Mouse (Mus musculus): ENCODE results near the gene Ercc1.

Ercc1 gene

DNA sequence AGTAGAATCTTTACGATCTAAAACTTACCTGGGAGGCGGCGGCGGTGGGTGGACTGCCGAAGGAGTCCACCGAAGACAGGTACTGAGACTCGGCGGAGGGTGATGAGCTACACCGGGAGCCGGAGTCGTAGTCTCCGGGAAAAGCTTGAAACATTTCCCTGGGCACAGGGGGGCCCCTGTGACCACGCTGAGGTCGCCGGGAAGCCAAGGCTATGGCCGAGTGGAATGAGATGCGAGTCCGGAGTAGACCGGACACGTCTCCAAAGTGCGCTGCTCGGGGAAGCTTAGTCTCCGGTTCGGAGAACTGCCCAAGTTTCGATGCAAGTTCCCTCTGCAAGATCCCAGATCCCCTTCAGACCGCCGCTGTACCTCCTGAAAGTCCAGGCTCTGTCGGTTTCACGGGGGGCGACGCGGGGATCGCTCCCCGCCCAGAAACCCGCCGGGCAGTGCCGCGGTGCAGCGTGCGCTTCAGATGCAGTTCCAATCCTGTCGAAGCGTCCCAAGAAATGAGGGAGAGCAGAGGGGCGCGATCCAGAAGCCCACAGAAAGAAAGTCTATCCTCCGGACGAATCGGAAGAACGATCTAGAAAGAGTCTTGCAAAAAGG, 35.2 kb upstream of the Ercc1 start:
- no peak for DNase-seq (ENCODE audit: low read depth, low spot score)

DNA sequence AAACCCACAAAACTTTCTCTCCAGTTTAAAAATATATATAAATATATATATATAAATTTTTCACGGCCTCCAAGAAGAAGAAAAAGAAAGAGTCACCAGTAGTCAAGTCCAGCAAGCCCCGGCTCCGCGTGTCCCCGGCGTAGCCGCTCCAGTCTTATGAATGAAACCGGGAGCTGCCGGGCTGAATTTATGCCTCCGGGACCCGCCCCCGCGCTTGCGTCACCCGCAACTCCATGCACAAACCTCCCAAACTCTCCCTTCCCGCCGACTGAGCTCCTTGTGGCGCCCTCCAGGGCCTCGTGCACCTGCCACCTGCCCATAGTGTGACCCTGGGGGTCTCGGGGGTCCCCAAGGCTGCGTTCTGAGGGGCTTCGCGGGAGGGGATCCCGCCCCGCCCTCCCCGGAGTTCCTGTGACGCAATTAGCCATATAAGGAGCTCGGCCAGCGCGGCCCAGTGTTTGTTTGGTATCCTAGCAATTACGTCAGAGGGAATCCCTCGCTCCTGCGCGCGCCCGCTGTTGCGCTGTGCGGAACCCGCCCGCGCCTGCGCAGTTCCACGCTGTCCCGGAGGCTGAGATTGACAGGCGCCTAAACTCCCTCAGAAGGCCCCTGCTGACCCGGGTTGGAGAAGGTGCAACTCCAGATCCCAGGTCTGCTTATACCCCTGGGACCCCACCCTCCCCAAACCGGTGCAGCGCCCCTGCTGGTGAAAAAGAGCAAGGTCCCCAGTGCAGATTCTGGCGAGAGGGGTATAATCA, 34.5 kb upstream of the Ercc1 start, which contains the start of gene Fosb:
TSS of gene Fosb (minus strand) at position 168 of the 758 bp plus-strand sequence.
- DNase-seq (ENCODE audit: low read depth, low spot score) = peak; percentile 95

DNA sequence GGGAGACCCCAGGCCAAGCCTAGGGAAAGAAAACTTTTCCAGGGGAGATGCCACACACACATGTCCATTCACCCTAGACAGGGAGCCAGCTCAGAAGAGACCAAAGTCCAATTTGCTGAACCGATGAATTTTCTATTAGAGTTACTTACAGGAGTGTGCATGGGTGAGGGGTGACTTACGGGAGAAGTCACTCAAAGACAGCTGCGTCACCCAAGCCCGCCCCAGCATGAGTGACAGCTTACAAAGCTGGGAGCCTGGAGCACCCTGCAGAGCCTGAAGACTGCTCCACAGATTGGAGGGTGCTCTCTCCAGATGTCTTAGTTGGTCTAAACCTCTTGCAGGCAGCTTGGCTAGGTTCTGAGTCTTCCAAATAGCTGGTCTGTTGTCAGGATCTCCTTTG, 32.6 kb upstream of the Ercc1 start:
- DNase-seq (ENCODE audit: low read depth, low spot score) = no peak

DNA sequence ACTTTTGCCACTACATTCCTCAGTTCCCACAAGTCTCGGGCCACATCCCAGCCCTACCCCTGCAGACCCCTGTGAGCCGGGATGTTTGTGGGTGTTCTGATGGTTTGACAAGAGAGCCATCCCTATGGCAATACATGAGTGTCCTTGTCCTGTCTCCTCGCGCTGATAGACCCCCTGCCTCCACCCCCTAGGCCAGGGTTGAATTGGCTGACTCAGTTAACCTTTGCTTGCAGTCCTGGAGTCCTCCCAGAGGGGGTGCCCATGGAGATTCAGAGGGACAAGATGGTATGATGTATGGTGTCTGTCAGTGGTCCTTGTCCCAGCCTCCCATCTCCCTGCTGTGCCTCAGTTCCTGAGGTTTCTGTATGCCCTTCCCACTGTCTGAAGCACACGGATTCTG, 30.5 kb upstream of the Ercc1 start:
- DNase-seq (ENCODE audit: low read depth, low spot score) = no peak

DNA sequence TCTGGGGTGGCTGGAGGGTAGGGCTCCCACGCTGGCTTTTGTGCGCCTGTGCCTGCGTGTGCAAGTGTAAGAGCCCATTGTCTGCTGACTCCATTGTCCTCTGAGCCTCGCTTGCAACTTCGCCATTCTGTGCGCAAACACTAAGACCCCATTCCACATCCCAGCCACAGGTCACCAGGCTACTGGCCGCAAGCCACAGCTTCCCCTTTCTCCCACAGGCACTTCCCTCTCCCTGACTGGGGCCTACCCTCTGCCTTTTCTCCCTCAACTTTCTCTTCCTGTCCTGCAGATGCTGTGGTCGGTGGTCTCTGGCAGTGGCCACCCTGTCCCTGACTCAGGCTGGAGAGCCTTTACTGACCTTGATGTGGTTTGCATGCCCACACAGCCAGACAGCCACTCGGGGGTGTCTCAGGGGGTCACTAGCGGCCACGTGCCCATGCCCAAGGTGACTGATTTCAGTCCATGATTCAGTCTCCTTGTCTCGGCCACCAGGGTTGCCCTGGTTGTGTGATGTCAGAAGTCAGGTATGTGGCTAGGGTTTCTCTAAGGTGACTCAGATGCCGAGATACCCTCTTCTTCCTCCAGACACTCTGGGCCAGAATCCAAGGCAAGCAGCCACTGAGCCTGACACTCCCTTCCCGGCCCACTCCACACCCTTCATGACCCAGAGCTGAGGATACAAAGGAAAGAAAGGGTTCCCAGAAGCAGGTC, 28.0 kb upstream of the Ercc1 start:
- DNase-seq (ENCODE audit: low read depth, low spot score) = no peak

DNA sequence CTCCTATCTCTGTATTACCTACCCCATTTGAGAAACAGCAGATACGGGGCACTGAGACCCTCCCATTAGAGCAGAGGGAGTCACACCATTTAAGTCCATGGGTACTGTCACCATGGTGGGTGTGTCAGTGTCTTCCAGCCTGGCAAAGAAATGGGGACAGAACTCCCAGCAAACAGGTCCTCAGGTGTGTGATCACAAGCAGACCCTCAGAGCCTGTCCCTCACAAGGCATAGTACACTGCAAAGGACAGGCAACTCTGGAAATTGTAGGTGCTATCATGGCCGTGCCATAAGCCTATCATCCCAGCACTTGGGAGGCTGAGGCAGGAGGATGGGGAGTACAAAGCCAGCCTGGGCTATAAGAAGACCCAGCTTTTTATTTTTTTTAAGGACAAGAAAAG, 26.4 kb upstream of the Ercc1 start:
- no peak for DNase-seq (ENCODE audit: low read depth, low spot score)

DNA sequence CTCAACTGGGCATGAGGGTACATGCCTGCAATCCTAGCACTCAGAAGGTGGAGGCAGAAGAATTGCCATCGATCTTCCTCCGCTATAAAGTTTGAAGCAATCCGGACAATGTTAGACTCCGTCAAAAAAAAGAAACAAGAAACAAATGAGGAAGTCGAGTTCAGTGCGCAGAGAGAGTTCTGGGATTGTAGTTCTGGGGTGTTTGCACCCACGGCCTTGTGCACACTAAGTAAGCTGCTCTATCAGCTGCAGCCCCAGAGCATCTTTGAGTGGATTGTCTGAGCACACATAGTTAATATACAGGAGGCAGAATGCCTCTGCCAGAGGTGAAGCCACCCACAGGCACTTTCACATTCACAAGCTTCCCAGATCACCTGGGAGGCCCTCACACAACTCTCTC, 25.9 kb upstream of the Ercc1 start:
- DNase-seq (ENCODE audit: low read depth, low spot score) = no peak

DNA sequence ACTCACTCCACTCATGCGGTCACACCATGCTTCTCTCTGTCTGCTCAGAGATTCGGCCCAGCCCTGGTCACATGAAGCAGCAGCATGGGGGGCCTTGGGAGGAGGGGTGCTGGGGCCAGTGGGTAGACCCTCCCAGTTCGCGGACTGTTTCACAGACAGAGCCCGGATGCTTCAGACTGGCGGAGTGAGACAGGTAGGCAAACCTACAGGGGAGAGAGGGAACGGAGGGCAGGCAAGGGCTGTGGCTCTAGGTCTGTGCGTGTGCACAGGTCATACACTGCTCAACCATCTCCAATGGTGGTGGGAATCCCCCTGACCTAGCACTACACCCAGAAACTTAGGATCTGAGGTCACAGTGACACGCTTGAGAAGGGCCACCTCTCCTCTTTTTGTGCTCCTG, 25.1 kb upstream of the Ercc1 start:
- DNase-seq (ENCODE audit: low read depth, low spot score) = no peak

DNA sequence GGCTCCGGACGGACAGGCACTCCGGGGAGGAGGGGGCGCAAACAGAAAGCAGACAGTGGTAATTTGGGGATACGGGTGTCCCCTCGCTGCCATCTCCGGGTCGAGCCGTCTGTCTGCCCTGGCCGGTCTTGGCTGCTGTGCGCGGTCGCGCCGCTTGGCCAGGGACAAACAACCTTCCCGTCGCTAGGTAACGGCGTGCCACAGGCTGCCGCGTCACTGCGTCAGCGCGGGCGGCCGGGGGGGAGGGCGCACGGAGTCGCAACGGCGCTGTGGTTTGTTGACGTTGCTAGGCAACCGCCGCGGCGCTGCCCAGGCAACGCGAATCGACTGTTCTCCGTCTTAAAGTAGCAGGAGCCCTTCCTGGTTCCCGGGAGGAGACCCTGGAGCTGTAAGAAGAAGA, 24.7 kb upstream of the Ercc1 start:
- DNase-seq (ENCODE audit: low read depth, low spot score) = peak; percentile 95

DNA sequence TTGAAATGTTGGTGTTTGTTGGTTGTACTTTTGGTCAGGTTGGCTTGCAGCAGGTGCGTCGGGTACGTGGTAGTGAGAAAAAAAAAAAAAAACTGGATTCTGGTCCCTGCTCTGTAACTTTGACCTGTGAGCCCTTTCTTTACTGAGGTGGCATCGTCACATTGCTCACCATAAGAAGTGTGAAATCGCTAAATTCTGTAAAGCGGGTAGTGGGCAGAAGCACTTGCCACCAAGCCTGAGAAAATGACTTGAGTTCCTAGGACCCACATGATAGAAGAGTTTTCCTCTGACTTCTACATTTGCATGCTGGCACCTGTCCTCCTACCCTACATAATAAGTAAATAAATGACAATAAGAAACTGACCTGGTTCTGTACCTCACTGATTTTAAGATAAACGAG, 23.9 kb upstream of the Ercc1 start:
- no peak for DNase-seq (ENCODE audit: low read depth, low spot score)

DNA sequence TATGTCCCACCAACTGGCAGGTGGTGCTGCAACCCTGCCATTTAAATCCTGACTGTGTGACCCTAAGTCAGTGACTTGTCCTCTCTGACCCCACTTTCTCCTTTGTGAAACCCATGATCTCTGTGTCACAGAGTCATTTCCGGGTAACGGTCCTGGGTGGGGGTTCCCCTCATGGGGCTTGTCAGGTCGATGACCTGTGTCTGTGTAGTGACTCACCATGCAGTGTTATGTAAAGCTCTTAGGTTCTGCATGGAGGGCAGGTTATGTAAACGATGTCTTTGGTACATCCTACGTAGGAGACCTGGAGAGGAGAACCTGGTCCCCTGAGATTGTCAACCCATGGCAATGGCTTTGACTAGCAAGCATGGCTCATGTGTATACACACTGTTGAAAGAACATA, 23.1 kb upstream of the Ercc1 start:
- DNase-seq (ENCODE audit: low read depth, low spot score) = no peak

DNA sequence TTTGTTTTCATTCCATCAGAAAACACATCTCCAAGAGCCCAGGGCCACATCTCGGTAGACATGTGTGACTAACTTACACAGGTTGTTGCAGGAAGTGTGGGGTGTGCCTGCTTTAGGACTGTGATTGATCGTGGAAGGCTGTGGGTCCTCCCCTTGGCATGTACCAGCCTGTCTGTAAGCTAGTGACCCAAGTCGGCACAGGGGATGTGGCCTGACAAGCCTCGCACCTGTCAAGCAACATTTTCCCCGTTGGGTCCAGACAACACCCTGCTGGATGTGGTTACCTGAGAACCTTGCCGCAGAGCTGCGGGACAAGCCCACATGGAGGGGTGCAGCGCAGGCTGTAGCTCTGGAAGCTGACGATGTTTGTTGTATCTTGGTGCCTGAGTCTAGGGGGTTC, 22.1 kb upstream of the Ercc1 start:
- no peak for DNase-seq (ENCODE audit: low read depth, low spot score)

DNA sequence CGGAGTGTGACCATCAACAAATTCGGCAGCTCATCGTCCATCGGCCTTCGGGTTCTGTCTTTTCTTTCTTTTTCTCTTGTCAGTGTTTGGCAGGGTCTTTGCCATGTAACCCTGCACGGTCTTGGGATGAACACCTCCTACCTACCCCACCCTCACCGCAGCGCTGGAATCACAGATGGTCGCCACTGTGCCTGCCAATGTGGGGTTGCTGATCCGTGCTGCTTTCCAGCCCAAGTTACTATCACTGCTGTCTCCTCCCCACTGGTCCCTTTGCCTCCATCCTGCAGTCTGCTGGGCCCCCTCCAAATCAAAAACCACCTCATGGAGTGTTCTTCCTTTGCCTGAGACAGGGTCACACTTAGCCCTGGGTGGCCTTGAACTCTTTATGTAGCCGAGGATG, 20.4 kb upstream of the Ercc1 start:
- DNase-seq (ENCODE audit: low read depth, low spot score) = no peak

DNA sequence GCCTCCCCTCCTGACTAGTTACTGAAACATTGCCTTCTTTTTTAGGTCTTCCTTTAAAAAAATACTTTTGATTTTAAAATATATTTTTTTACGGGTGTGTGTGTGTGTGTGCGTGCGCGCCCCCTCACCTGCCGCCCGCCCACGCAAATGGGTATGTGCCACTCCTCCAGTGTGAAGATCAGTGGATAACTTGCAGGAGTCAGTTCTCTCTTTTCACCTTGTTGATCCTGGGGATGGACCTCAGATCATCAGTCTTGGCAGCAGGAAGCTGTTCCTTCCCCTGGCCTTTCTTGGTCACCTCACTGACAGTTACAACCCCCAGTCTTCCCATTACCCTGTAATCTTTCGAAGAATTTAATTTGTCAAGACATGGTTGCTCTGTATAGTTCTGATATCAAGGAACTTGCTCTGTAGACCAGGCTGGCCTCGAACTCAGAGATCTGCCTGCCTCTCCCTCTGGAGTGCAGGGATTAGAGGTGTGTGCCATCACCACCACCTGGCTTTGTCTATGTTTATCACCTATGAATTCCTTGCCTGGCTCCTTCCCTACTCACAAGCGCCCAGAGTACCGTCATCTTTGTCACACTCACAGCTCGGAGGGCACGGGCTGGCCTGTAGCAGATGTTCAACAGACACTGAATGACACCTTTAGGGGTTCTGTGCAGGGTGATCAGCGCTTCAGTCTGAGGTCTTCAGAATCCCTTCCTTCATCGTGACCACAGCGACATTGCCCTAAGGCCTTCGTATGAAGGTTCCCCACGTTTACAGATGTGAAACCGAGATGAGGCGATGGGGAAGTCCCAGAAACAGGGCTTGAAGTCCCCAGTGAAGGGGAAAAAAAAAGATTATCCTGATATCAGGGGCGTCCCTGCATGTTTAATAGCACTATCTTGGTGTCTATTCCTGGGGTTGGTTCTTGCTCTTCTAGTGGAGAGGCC, 19.0 kb upstream of the Ercc1 start:
- no peak for DNase-seq (ENCODE audit: low read depth, low spot score)

DNA sequence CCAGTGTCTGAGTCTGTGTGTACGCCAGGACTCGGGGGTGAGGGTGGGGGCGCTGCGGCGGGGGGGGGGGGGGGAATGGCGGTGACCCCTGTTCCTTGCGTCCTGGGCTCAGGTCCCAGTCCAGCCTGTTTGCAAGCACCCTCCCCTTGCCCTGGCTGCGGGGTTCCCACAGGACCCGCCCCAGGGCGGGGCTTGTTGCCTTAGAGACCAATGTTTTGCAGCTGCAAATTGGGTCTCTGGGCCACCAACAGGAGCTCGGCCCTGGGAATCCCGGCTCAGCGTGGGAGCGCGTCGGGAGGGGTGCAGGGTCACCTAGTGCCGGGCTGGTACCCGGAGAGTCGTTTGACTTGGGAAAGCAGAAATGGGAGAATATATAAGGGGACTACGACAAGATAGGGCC, 18.2 kb upstream of the Ercc1 start:
- peak; percentile 76 for DNase-seq (ENCODE audit: low read depth, low spot score)

DNA sequence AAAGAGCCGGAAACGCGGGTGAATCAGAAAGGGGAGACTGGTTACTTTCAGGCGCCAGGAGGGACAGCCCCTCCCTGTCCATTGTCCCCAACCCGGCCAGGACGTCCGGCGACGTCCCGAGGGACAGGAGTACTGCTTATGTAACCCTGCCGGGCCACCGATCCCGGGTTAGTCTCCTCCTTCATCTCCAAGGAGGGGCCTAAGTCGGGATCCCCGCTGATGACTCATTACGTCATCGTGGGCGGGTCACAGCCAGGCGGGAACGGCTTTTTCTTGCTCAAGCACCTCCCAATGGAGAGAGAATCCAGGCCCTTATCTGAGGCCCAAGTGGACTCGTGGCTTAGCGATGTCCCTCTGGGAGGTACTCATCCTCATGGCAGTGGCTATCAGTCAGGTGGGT, 17.4 kb upstream of the Ercc1 start:
- DNase-seq (ENCODE audit: low read depth, low spot score) = peak; percentile 84

DNA sequence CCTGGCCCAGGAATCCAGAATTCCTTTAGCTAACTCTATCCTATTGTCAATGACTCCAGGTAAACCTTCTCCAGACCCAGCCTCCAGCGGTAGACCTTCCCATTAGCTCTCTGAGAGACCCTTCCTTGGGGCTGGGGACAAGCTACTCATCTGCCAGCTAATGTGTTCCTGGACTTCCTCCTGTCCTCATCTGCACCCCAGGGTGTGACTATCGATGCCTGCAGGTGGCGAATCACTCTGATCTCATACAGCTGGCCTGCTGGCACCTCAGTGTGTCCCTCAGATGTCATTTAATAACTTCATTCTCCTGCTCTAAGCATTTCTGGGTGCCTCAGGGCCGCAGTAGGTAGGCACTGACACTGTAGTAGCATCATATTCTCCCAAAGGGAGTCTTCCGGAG, 16.8 kb upstream of the Ercc1 start:
- no peak for DNase-seq (ENCODE audit: low read depth, low spot score)

DNA sequence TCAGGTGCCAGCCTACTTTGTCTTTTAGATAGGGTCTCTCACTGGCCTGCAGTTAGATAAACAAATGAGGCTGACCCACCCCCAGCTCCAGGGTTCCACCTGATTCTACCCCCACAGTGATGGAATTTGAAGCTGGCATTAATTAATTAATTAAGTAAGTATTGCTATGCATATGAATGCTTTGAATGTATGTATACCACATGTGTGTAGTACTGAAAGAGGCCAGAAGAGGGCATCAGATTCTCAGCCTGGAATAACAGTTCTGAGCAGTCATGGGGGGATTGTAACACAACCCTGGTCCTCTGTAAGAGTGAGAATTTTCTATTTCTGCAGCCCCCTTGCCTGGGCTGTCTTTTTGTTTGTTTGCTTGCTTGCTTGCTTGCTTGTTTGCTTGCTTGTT, 16.2 kb upstream of the Ercc1 start:
- no peak for DNase-seq (ENCODE audit: low read depth, low spot score)

DNA sequence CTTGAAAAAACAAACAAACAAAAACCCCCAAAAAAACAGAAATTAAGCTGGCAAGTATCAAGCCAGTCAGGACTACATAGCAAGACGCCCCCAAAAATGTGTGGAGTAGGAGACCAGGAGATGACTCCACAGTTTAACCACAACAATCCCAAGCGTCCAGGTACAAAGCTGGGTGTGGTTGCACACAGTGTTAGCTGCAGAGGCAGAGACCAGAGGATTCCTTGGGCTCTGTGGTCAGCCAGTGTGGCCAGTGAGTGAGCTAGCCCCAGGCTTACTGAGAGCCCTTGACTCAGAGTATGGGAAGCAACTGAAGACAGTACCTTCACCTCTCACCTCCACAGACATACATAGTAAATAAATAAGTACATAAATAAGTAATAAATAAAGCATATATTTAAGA, 12.7 kb upstream of the Ercc1 start:
- DNase-seq (ENCODE audit: low read depth, low spot score) = no peak

DNA sequence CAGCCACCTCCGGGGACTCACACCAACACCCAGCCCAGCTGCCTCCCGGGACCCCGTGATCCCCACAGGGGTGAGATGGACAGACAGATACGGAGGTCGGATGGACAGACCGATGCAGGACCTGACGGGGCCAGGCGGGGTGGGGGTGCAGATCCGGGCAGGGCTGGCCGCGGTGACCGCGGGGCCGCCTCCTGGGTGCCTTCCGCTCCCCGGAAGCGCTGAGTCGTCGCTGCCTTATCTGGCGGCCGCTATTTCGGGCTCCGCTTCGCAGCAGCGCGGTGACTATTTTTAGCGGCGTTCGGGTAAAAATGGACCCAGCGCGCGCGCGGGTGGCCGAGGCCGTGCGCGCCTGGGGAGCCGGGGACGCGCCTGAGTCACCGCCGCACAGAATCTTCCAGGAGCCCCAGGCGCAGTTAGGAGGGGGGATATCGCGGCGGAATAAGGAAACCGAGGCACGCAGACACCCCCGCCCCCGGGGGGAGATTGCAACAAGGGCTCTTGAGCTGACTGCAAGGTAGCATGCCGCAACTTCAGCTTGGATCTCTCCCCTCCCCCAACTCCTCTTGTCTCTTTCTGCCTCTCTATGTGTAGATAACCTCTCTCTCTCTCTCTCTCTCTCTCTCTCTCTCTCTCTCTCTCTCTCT, 11.7 kb upstream of the Ercc1 start:
- DNase-seq (ENCODE audit: low read depth, low spot score) = peak; percentile 74

DNA sequence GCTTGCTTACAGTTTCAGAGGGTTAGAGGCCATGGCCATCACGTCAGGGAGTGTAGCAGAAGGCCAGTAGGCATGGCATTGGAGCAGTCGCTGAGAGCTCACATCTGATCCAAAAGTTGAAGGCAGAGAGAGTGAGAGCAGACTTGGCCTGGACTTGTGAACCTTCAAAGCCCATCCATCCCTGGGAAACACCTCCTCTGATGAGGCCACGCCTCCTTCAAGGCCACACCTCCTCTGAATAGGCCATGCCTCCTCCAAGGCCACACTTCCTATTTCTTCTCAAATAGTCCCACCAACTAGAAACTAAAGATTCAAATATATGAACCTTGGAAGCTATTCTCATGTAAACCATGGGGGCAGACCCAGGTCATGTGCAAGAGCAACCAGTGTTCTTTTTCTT, 9.0 kb upstream of the Ercc1 start:
- DNase-seq (ENCODE audit: low read depth, low spot score) = no peak
